Mouse (Mus musculus): Measurements from ENCODE around the gene Agap2.

DNA sequence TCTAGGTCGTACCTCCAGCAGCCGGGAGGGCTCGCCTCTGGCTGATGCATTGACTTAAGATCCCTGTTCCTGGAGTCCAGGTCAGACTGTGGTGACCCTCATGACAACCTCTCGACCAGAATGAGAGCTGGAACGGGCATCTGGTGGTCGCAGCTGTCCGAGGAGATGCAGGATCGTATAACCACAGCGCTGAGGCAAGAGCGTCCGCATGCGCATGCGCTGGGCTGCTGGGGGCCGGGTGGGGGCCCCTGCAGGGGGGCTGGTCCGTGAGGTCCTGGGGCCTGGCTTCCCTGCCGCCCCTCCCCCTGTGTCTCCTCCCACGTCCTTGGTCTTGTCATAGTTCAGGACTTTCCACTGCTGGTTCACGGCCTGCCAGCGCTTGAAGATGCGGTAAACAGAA lies 18.6 kb upstream of the Agap2 start:
- no peak for TF ChIP-seq CTCF (IDR thresholded peaks at IDR 0.05; ENCODE audit: borderline replicate concordance, insufficient read depth, low read length)
- TF ChIP-seq POLR2A (IDR thresholded peaks at IDR 0.05; ENCODE audit: low read depth, low read length) = no peak

All from embryonic fibroblast, embryonic 13.5 days (primary cell).